Mouse (Mus musculus) liver, embryonic 14 days (tissue): ENCODE measurements around the gene Fam229a. TPM values are rescaled to one million over a fixed set of nuclear protein-coding genes. Genes with fewer than 3 reads are reported as not detected.

Experiments
- polyA plus RNA-seq: library from polyadenylated mRNA; depleted of rRNA; stranded (reverse); fragments of >200 nt; gene quantifications from 2 replicates; pipeline ENCODE4 v1.2.3, GENCODE M21; 2012; rRNA removed

The Fam229a gene
- 0.12 and 0.44 TPM in 2 replicates for polyA plus RNA-seq

DNA sequence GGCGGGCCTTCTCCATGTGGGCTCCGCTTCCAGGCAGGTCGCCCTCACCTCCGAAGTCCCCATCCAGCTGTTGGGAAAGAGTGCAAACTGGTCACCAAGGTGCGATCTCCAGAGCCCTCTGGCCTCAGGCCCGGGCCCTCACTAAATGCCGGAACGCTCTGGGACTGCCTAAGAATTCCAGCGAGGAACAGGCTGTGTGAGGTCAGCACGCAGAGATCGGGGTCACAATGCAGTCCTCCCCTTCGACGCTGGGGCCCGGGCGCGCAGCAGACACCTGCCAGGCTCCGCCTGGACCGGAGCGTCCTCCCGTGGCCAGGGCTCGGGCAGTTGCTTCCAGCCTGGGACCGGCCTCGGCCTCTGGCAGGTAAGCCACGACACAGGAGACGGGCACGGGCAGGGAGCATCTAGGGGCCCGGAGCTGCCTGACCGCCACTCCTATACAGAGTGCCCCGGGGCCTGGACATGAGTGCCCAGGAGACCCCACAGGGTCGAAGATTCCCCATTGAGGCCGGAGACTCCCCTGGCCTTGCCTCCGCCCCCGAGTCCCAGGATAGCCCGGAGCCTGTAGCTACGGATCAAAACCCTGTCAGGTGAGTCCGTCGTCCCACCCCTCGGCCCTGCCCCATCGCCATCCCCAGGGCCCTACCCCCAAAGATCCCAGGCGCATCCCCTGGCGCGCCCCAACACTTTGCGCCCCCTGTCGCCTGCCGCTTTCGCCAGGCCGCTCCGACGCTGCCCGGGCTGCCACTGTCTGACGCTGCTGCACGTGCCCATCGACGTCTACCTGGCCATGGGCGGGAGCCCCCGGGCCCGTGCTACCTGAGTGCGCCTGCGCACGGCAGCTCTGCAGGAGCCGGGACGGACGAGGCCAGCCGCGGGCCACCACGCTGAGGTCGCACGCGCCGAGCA, at the start of gene Fam229a, which contains the start of gene Tssk3:
Fam229a (plus strand) TSS at position 219 of the 909 bp plus-strand sequence.
Tssk3 (minus strand) TSS at position 51 of the 909 bp plus-strand sequence.

DNA sequence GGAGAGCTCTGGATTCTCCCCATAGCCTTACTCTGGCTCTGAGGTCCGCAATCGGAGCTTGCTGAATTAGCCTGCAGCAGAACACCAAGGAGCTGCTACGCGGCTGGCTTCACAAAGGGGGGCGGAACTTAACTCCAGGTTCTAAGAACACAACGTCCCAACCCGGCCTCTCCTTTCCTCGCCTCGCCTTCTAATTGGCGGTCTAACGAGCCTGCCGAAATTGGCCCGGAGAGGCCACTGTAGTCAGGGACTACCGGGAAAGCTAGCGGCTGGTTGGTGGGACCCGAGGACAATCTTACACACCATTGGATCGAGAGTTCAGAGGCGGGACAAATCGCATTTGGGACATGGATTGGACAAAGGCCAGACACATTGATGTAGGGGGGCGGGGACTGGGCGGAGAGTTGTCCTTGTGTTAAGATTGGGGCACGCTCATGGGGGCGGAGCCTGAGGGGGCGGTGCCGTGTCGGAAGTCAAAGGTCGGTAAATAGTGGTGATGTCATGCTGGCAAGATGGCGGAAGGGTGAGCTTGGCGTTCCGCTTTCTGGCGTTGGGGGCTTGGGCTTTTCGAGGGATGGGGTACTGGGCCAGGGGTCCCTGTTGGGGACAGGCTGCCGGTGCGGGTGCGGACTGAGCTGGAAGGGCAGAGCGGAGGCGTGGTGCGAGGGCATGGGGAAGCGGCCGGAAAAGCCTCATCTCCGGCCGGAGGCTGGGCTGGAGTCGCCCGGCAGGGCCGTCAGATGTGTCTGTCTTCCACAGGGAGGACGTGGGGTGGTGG, 29.6 kb upstream of the Fam229a start, which contains the start of gene Bsdc1:
Bsdc1 (plus strand) TSS at position 399 of the 778 bp plus-strand sequence.

DNA sequence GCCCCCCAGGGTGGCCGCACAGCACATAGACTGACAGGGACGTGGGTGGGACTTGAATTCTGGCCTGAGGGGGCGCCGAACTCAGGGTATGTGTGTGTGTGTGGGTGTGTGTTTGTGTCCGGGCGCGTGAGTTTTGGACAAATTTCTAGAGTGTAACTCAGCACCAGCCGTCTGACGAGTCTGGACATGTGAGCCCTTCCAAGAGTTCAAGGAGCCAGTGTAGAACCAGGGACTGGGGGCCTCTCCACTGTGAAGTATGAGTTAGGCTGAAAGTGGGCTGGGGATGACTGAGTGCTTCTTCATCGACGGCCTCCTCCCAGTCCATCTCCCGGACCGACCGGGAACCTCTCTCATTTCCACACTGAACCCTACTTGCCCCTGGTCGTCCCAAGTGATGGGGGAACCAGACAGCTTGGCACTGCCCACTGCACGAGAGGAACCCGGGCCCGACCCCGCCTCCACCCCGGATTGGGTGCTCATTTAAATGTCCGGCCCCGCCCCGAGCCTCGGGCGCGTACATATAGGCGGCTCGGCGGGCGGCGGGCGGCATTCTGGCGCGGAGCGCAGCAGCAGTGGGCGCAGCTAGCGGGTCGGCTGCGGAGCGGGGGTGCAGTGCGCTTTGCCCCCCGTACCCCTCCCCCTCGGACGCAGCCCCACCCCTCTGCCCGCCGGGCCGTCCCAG, 22.2 kb downstream of the Fam229a start, which contains the start of gene Marcksl1:
Marcksl1 (plus strand) TSS at position 496 of the 682 bp plus-strand sequence.

Other genes with a start within 250 kb of the Fam229a start
- 0.93 and 1.1 TPM in 2 replicates for gene C77080, start 229.8 kb upstream of the Fam229a start, polyA plus RNA-seq
- gene Sync, start 203.6 kb upstream of the Fam229a start, polyA plus RNA-seq: 0.03 and 0.11 TPM in 2 replicates
- 57.7 and 70.3 TPM in 2 replicates for gene Rbbp4, start 155.8 kb upstream of the Fam229a start, polyA plus RNA-seq
- 27.2 and 29.5 TPM in 2 replicates for gene Zbtb8os, start 155.5 kb upstream of the Fam229a start, polyA plus RNA-seq
- 1.9 and 2.2 TPM in 2 replicates for gene Zbtb8a, start 113.1 kb upstream of the Fam229a start, polyA plus RNA-seq
- 0.31 and 0.50 TPM in 2 replicates for gene Zbtb8b, start 50.3 kb upstream of the Fam229a start, polyA plus RNA-seq
- gene Bsdc1, start 29.6 kb upstream of the Fam229a start, polyA plus RNA-seq: 26.5 and 36.7 TPM in 2 replicates
- gene Tssk3, start 168 bp upstream of the Fam229a start, polyA plus RNA-seq: not detected in 2 replicates
- 33.7 and 37.5 TPM in 2 replicates for gene Marcksl1, start 22.4 kb downstream of the Fam229a start, polyA plus RNA-seq
- 75.0 and 86.9 TPM in 2 replicates for gene Hdac1, start 51.5 kb downstream of the Fam229a start, polyA plus RNA-seq
- 3.2 and 3.7 TPM in 2 replicates for gene Lck, start 82.5 kb downstream of the Fam229a start, polyA plus RNA-seq
- gene Fam167b, start 87.4 kb downstream of the Fam229a start, polyA plus RNA-seq: 6.9 and 7.3 TPM in 2 replicates
- 202 and 237 TPM in 2 replicates for gene Eif3i, start 109.5 kb downstream of the Fam229a start, polyA plus RNA-seq
- 78.8 and 89.5 TPM in 2 replicates for gene Tmem234, start 109.5 kb downstream of the Fam229a start, polyA plus RNA-seq
- gene Dcdc2b, start 123.1 kb downstream of the Fam229a start, polyA plus RNA-seq: 0.07 and 0.20 TPM in 2 replicates
- 8.3 and 8.4 TPM in 2 replicates for gene Iqcc, start 127.9 kb downstream of the Fam229a start, polyA plus RNA-seq
- gene Ccdc28b, start 132.8 kb downstream of the Fam229a start, polyA plus RNA-seq: 12.6 and 13.1 TPM in 2 replicates
- 15.6 and 18.5 TPM in 2 replicates for gene Txlna, start 149.9 kb downstream of the Fam229a start, polyA plus RNA-seq
- gene Kpna6, start 181.6 kb downstream of the Fam229a start, polyA plus RNA-seq: 9.8 and 11.6 TPM in 2 replicates
- gene Tmem39b, start 205.6 kb downstream of the Fam229a start, polyA plus RNA-seq: 7.4 and 8.6 TPM in 2 replicates